Mouse (Mus musculus) spleen, adult 18-20 months (tissue): ENCODE results near the gene Accs.

Experiments
- DNase-seq, 2 experiments: peaks; one replicate each; pipeline ENCODE4 v3.0.0; 2022; ENCODE audit warnings: mixed read lengths in 2 of 2

Accs gene

DNA sequence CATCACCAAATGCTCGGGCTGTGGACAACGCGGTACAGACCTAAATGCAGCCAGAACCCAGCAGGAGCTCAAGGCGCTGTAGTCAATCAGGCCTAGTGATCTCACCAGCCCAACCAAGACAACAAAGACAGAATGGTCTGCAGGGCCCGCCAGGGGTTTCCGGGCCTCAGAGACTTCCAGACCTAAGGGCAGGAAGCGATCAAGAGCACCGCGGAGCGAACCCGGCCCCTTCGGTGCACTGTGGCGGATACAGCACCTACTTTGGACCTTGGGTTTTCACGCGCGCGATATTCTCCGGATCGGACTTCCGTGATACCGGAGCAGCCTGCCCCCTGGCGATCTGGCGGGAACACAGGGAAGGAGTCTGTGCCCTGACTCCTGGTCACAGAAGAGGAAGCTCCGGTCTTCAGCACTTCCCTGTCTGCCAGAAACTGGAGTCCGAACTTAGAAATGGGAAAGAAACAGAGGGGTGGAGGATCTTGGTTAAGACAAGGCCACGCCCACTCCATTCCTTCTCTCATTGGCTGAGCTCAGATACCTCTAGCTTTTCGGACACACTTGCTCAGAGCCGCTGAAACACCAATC is at the start of gene Accs:
TSS of gene Accs (minus strand) at position 439 of the 585 bp plus-strand sequence.
- peak; percentile 48 to 69 for DNase-seq

DNA sequence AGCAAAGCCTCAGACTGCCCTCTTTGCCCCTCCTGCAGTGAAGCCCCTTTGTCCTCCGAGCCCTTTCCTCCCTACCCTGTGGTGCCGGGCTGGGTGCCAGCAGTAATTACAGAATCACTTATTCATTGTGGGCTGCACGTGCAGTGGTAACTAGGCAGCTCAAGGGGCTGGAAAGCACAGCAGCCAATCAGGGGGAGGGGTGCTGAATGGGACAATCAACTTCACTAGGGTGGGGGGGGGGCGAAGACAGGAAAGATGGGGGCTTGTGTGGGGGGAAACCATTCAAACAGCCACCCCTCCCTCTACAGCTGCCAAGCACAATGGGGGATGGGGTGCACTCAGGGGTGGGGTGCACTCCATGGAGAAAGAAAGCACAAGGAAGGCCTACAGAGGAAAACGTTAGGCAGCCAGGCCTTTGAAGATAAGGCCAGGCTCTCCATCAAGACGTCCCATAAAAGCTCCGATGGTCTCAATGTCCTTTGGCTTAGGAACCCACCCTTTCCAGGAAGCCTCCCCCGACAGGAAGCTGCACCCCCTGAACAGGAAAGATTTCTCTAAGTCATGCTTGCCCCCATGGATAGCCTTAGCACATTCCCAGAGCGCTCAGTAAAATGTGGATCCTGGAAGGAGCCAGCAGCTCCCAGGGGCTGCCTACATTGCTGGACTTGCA is 42.0 kb upstream of the Accs start:
- DNase-seq: no peak

DNA sequence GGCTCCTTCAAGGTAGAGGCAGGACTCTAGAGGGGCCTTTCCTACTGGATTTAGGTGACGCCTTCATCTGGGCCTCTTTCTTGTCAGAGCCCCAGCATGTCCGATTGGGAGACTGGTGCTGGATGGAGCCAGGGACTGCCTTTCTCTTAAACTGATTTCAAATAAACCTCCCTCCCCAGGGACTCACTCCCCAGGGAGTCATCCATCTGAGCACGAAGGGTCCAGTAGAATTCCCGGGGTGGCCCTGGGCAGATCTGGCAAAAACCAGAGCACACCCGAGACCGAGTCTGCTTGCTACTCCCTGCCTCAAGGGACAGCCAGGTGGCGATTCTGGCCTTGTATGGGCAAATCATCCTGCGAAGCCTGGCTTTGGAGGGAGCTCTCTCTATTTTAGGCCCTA is 40.4 kb upstream of the Accs start:
- no peak for DNase-seq

DNA sequence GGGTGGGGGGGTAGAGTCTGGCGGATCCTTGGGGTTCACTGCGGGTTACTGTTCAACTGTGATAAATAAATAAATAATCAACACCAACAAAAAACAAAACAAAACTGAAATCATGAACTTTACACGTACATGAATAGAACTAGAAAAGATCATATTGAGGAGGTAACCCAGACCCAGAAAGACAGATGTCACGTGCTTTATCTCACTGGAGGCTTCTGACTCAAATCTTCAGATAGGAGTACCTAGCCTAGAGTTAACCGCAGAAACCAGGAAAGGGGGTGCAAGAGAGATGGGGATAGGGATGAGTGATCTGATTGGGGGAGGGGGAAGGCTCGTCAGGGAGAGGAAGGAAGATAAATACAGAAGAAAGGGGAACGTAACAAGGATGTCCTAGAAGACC is 39.3 kb upstream of the Accs start:
- DNase-seq: no peak

DNA sequence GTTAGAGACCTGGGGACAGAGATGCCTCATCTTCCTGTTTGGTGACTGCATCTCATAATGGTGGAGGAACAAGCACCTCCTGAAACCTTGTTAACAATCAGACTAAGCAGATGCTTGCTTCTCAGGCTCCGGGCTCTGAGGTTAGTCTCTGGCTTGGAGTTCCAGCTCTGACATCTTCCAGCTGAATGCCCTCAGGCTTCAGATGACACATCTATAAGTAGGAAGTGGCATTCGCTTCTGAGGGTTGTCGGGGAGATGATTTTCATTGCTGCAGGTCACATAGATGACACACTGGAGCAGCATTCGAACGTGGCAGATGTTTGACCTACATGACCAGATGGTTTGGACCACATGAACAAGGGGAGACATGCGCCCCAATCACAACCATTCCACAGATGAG is 38.6 kb upstream of the Accs start:
- no peak for DNase-seq

DNA sequence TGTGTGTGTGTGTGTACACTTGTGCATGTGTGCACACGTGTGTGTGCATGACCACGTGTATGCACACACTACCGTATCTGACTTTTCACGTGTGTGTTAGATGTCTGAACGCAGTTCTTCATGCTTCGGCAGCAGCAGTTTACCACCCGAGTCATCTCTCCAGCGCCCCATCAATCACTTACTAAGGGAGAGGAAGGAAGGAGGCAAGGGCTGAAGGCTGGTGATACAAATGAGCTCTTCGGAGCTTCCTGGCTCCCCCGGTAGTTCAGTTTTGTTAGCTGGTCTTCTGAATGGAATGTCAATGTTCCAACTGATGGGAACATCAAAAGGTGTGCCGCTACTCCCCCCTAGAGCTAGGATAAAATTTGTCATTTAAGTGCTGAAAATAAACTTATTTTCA is 37.5 kb upstream of the Accs start:
- no peak for DNase-seq

DNA sequence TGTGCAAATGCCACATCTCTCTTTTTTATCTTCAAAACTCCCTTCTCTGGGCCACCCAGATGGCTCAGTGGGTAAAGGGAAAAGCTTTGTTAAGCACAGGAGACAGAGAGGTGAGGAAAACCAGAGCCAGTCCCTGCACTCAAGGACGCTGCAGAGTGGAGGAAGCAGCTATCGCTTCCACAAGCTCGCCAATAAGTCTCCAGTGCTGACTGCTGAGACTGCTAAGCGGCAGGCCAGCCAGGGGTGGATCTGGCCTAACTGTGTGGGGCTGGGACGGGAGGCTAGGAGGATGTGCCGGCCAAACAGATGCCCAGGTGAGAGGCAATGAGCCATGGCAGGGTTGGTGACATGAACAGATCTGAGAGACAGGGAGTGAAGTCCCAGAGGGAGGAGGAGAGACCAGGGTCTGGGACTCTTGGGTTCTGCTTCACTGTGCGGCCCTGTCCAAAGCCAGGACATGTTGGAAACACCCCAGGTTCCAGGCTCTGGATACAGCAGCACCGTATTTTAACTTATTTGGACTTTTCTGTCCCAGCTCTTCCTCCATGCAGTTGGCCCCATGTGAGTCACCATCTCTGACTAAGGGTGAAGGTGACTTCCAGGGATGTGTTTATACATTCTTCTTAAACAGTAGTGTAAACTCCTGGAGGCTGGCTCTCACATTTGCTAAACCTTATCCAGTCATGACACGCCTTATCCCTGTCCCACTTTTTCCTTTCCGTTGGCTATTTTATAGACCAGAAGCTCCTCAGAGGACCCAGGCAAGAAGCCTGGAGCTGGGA is 36.5 kb upstream of the Accs start:
- DNase-seq: no peak

DNA sequence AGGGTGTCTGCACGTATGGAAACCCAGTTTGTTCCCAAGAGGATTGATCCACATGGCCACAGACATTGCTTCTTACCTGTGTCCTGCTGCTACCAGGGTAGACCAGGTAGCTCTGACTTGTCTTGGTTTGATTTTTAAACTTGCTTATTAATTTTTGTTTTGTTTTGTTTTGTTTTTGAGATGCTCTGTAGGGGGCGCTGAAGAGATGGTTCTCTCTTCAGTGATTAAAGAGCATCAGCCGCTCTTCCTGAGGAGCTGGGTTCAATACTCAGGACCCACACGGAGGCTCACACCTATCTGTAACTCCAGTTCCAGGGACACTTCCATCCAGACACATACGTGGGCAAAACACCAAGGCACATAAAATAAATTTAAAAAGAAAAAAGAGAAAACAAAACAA is 33.3 kb upstream of the Accs start:
- no peak for DNase-seq

DNA sequence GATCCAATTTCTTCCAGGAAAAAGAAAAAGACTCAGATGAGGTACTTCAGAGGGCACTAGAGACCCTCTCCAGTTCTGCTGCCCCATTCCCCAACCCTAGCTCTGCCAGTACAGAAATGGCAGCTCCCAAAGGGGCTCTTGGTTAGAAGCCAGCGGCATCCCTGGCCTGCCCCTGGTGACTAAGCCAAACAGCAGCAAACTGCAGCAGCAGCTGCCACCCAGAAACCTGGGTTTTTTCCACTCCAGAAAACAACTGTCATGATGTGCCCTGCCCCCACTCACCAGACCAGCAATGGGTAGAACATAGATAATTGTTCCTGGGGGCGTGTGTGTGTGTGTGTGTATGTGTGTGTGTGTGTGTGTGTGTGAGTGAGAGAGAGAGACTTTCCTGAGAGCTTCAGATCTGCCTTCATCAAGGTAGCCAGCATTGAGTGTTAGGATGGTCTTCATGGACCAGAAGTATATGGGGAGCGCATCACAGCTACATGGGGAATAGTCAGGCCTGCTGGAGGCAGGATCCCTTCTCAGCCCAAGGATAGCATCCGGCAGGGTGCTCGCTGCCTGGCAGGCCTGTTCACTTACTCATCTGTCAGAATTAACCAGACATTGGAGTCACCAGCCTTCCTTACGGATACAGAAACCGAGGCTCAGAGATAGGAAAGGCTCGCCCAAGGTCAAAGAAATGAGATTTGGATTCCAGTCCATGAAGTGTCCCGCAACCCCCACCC is 32.1 kb upstream of the Accs start:
- DNase-seq: no peak

DNA sequence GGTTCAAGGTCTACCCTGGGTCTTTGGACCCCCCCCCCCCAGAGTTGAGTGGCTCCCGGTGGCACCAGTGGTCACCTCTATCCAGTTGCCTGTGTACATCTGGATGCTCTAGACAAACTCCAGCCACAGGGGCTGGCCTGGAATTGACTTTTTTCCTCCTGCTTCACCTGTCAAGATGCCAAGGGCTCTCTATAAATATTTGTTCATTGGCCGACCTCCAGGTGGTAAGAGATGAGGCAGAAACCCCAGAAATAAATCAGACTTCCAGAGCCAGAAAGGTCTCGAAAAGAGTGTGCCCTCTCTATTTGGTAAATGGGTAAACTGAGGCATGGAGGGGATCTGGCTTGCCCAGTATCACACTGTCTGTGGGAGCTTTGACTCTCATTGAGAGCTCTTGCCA is 31.2 kb upstream of the Accs start:
- DNase-seq: no peak

DNA sequence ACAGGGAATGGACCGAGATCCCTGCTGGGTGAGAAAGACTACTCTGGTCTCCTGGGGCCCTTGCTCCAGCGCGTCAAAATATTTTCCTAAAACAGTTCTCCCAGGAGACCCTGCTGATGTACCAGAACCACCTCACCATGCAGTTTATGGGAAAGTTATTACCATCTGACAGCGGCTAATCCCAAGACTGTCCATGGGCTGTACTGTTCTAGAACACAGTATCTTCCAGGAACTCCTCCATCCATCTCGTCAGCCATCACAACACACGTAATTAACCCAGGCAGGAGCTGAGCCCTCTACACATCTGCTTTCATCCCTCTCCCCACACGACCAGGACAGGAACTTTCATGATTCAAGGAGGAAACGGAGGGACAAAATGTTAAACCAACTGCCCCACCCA is 30.7 kb upstream of the Accs start:
- no peak for DNase-seq

DNA sequence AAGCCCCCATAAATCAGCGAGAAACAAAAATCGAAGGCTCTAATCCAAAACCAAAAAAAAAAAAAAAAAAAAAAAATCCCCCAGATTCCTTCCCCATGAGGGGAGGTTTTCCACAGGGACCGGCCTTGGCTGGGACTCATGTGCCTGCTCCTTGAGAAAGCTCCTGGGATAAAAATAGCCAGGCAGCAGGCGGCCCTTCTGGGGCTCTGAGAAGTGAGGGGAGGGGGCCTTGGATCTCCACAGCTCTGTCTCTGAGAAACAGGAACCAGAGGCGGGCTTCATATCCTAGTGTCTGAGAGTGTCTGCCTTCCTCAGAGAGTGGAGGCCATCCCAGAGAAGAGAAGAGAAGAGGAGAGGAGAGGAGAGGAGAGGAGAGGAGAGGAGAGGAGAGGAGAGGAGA is 27.3 kb upstream of the Accs start:
- DNase-seq: no peak

DNA sequence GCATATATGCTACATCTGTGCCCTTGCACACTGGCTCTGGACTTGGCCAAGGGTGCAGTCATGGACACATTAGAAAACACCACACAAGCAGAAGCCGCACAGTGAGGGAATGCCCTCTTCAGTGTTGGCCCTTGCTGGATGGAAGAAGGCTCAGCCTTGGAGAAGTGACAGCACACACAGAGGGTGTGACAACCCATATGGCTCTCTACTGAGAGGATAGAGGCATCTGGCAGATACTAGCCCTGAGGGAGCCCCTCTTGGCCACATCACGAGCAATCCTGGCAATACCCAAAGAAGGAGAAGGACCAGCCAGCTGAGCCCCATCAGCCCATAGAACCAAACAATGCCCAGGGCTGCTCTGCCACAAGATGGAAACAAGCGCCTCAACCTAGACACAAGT is 24.9 kb upstream of the Accs start:
- no peak for DNase-seq

DNA sequence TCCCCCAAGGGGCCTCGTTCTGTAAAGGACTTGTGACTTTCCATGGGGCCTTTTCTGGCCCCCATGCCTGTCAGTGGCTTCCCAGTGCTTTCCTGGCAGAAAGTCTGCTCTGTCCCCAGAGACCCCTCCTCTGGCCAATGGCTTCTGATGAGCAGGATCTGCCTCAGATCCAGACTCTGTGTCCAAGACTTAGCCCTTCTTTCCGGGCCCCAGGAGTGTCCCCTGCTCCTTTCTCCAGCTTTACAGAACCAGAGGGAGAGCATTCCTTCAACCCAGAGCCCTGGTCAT is 24.4 kb upstream of the Accs start:
- DNase-seq: no peak

DNA sequence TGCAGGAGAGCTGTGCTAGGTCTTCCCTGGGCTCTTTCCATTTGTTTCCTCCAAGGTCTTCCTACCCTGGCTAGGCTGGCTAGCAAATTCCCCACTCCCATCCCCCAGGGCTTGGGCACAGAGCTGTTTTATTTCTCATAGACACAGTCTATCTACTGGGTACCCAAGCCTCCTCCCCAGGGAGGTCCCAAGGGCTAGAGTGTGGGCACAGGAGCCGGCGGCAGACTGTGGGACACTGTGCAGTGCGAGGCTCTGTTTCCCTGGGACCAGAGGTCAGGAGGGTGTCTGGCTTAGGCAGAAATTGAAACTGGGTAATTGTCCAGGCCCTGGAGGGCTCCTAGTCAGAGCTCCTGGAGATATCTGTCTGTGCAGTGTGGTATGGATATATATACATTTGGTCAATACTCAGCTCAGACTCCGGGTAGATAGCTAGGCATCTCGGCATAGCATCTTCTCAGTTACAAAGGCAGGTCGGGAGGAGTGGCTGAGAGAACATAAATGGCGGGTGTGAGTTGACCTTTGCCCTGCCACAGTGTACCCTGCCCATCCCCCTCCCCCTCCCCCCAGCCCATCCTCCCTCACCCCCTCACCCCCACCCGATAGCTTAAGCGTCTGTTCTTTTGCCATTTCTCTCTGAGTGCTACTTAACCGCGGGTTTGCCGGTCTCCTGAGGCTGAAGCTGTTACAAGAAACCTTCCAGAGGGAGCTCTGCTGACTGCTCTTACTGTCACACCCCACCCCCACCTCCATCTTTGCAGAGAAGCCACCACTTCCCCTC is 23.9 kb upstream of the Accs start:
- DNase-seq: no peak

DNA sequence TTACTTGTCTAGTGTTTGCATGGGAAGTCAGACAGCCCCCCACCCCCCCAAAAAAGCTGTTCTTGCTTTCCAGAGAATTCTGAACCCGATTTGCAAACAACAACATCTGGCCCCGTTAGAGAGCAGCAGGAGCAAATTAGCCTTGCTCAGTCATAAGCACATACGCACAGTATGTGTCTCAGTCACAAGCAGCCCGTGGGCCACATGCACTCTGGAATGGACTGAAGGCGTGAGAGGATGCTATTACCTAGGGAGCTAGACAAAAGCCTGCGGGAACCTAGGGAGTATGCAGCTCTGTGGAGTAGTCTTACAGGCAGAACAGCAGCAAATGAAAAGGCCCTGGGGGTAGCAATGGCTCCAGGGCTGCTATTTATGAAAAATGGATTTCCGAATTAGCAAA is 22.5 kb upstream of the Accs start:
- DNase-seq: no peak

DNA sequence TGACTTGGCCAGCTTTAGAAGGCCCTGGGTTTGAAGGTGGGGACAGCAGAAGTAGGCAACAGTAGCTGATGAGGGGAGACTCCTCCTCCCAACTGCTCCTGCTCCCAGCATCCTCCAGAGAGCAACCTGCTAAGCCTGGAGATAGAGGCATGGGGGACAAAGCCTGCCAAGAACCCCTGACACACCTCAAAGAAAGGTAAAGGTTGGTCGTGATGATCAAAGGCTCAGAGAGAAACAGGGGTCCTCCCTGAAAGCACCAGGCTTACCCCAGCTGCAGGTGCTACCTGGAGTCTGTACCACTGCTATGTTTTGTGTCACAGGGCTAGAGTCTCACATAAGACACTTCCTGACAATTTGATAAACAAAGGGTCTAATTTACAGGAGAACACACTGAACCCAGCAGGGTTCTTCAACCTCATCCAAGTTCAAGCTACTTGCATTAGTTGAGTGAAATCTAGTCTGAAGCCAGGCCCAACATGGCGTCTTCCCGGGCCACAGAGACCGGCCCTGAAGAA is 21.7 kb upstream of the Accs start:
- DNase-seq: no peak

DNA sequence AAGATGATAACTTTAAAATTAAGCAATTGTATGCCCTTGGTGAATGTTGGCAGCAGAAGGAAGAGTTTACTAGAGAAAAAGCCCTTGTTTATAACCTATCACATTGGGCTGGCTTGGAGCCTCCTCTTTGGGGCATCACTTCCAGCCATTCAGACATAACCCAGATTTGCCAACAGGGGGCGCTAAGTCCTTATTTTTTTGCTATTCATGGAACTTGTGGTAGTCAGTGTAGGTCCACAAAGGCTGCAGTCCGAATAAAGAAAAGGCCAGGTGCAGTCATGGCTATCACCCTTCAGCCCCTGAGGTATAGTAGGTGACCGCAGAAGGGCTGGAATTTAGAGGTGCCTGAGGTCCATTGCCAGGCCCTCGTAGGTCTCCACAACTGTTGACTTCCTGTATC is 21.1 kb upstream of the Accs start:
- peak in 1 of 2 experiments; percentile 30 for DNase-seq

DNA sequence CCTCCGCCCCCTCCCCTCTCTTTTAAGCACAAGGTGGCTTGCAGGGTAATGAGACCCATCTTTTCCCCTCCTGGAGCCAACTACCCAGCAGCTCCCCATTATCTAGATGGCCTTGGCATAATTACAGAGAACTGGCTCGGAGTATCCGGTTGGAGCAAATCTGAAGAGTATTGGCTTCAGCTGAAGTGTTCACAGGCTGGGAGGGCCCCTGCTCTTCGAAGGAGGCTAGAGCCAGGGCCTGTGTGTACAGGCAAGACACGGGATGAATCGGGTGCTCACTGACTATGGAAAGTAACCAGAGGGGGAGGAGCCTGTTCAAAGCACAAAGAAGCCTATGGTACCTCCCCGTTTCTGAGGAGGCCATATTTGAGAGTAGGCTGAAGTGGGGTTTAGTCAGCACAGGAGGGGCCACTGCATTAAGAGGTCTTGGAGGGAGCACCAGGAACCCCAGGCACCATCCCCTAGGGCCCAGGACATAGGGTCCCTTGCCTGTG is 19.4 kb upstream of the Accs start, which contains the start of gene Accsl:
TSS of gene Accsl (minus strand) at position 51 of the 494 bp plus-strand sequence.
- DNase-seq: no peak

DNA sequence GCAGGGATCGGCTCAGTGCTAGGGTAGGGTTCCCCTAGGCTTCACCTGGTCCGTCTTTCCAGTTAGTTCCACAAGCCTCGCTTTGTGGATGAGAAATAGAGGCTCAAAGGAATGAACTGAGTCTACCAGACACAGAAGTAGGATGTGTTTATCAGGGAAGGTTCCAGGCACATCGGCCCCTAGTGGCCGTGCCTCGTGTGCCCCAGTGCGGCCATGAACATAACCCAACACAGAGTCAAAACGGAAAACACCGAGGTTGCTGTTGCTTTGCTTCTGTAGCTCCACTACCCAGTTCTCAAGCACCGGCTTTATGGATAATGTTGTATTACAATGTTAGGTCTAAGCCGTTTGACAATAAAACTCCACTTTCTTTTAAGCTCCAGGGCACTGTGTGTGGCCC is 18.8 kb upstream of the Accs start:
- DNase-seq: no peak

DNA sequence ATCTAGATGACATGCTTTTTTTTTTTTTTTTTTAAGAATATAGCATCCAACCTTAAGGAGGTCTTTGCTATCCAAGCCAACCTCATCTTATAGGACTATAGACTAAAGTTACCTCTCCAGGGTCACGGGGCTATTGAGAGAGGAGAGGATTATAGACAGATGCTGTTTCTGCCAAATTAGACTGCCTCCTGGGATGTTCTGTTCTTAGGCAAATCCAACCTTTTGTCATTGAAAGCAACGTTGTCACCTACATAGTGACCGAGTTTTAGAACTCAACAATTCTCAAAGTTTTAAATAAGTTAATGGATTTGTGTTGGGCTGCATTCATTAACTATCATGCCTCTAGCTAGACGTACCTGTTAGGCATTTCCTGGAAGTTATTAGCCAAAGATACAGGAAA is 13.5 kb upstream of the Accs start:
- no peak for DNase-seq

DNA sequence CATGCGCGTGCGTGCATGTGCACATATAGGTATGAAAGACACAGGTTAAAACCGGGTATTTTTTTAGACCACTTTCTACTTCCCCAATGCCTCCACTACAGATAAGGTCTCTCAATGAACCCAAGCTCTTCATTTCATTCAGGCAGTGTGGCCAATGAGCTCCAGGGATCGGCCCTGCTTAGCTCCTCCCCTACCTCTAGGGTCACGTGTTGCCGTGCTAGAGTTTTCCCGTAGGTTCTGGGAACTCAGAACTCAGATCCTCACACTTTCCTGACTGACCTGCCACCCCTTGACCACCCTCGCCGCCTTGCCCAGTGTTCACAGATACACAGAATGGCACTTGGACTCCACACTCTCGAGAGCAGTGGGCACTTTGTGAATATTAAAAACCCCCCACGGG is 9.1 kb upstream of the Accs start:
- no peak for DNase-seq

DNA sequence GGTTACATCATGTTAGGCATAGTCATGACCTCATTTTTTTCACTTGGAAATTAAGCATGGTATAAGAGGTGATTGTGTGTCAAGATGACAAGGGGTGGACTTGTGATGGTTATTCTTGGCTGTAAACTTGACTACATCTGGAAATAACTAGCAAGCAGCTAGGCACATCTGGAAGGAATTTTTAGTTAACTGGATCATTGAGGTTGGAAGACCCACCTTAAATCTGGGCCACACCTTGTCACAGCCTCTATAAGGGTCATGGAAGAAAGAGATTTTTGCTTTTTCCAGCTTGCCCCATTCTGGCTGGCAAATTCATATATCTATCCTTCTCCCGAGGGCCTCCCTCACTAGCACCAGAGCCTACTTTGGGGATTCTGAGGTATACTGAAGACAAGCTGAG is 1.6 kb upstream of the Accs start:
- no peak for DNase-seq
